Mouse (Mus musculus) hindbrain, embryonic 16.5 days (tissue): ENCODE data around the gene Rap1gap2. TPM values are rescaled to one million over a fixed set of nuclear protein-coding genes. Genes with fewer than 3 reads are reported as not detected.

Experiments
- ATAC-seq: fragments of 200-750 bp; cut with Nextera tagmentation; 2 replicates; pipeline ENCODE4 v1.8.0; 2017; ENCODE audit warnings: moderate TSS enrichment, moderate library complexity
- H3K27ac ChIP-seq: fragments of 300-500 bp; sonication (generic); 2 replicates; pipeline ENCODE4 v1.5.1; 2014; ENCODE audit warnings: low read depth, mild to moderate bottlenecking, control low read depth, low read length, moderate library complexity
- H3K27me3 ChIP-seq: fragments of 300-500 bp; sonication (generic); replicated peaks from 2 replicates; pipeline ENCODE4 v1.6.1; 2014; ENCODE audit warnings: low read length; ENCODE audit not compliant: control insufficient read depth, insufficient read depth
- H3K36me3 ChIP-seq: fragments of 300-500 bp; sonication (generic); 2 replicates; pipeline ENCODE4 v1.6.1; 2014; ENCODE audit warnings: mild to moderate bottlenecking, low read length, moderate library complexity, mixed read lengths; ENCODE audit not compliant: control insufficient read depth, insufficient read depth
- H3K4me1 ChIP-seq: fragments of 300-500 bp; sonication (generic); 2 replicates; pipeline ENCODE4 v1.6.1; 2014; ENCODE audit warnings: low read depth, low read length; ENCODE audit not compliant: control insufficient read depth, insufficient read depth
- H3K4me2 ChIP-seq: fragments of 300-500 bp; sonication (generic); 2 replicates; pipeline ENCODE4 v1.6.1; 2014; ENCODE audit warnings: mild to moderate bottlenecking, low read length, control low read depth, moderate library complexity
- H3K4me3 ChIP-seq: fragments of 300-500 bp; sonication (generic); 2 replicates; pipeline ENCODE4 v1.5.1; 2014; ENCODE audit warnings: mild to moderate bottlenecking, low read length, control low read depth, moderate library complexity
- H3K9ac ChIP-seq: fragments of 300-500 bp; sonication (generic); 2 replicates; pipeline ENCODE4 v1.6.1; 2014; ENCODE audit warnings: low read depth, mild to moderate bottlenecking, control low read depth, low read length, moderate library complexity
- H3K9me3 ChIP-seq: fragments of 300-500 bp; sonication (generic); 2 replicates; pipeline ENCODE4 v1.6.1; 2014; ENCODE audit warnings: mild to moderate bottlenecking, low read length, moderate library complexity; ENCODE audit not compliant: control insufficient read depth
- WGBS: fragments of 180-500 bp; shearing (Covaris S2); extraction: QIAGEN DNeasy Blood & Tissue Kit; methylation state at CpG from one replicate; pipeline ENCODE4 v1.1.7; 2014; 5-methylcytosine and 5-hydroxymethylcytosine counted together
- polyA plus RNA-seq: library from polyadenylated mRNA; unstranded; fragments of >200 nt; fragmentation: Nextera tagmentation; extraction: Ambion mirVana; gene quantifications from 2 replicates; pipeline ENCODE4 v1.2.1, GENCODE M21; 2015

Rap1gap2 gene
- polyA plus RNA-seq, 1 experiment from 2014 or later: 13.7 TPM

DNA sequence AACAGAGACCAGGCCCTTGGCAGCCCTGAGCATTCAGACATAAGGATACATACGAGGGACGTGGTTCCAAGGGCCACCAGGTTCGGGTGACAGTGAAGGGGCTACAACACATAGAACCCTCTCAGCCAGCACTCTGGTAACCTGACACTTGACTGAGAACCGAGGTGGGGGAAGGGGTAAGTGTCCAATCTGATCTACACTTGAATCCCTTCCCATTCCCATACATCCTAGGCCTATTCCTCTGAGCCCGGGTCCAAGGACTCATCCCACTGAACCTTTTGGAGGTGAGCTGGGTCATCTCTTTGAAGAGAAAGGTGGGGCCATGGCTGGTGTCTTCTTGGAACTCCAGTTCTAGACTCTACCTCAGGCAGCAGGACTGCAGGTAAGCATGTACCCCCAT lies 647 bp downstream of the Rap1gap2 start:
- Histone ChIP-seq H3K27ac (no peak overlapping the region), H3K9ac (no peak overlapping the region), H3K4me1 (peaks cover 7% of the 10 kb centered on the region), H3K36me3 (no peaks in the 10 kb centered on the region), H3K4me2 (peak overlapping the region; percentile 93), H3K27me3 (peaks cover 26% of the 10 kb centered on the region), H3K4me3 (peak overlapping the region; percentile 56; the same call in 1 of the 2 replicates), H3K9me3 (no peaks in the 10 kb centered on the region)
- WGBS: 29% methylated on average over 5 of the region's 5 CpGs
- ATAC-seq: no peak

DNA sequence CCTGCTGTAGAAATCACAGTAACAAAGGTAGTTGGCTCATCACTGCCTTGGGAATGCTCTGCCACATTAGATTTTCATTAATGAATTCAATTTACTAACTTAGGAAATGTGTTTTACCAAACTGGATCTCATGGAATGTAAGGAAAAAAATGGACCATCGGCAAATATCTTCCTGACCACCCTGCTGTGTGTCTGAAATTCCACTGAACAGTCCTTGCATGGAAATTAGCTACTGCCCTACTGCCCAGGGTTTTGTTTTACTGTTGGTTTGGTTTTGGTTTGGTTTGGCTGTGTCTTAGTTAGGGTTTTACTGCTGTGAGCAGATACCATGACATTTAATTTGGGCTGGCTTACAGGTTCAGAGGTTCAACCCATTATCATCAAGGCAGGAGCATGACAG lies 8.4 kb downstream of the Rap1gap2 start:
- no peak overlapping the region for H3K9ac ChIP-seq
- no peak for ATAC-seq
- H3K4me2 ChIP-seq: no peak overlapping the region
- no peak overlapping the region for H3K27ac ChIP-seq
- WGBS: 78% methylated on average over 1 of the region's 1 CpGs
- H3K4me3 ChIP-seq: no peak overlapping the region
- H3K4me1 ChIP-seq: no peaks in the 10 kb centered on the region
- H3K9me3 ChIP-seq: no peaks in the 10 kb centered on the region
- no peaks in the 10 kb centered on the region for H3K36me3 ChIP-seq
- no peaks in the 10 kb centered on the region for H3K27me3 ChIP-seq

DNA sequence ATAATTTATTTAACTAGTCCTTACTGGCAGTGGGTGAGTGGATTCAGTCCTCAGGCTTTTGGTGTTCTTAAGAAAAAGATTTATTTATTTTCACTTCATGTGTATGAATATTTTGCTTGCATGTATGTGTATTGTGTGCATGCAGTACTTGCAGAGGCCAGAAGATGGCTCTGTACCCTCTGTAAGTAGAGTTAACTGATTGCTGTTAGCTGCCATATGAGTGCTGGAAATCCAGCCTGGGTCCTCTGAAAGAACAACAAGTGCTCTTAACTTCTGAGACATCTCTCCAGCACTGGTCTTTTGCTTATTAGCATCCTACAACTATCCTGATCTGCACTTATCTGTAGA lies 12.8 kb downstream of the Rap1gap2 start:
- Histone ChIP-seq H3K9me3 (no peaks in the 10 kb centered on the region), H3K27me3 (no peaks in the 10 kb centered on the region), H3K4me1 (no peaks in the 10 kb centered on the region), H3K9ac (no peak overlapping the region), H3K4me3 (no peak overlapping the region), H3K36me3 (no peaks in the 10 kb centered on the region), H3K4me2 (no peak overlapping the region), H3K27ac (no peak overlapping the region)
- ATAC-seq: no peak

DNA sequence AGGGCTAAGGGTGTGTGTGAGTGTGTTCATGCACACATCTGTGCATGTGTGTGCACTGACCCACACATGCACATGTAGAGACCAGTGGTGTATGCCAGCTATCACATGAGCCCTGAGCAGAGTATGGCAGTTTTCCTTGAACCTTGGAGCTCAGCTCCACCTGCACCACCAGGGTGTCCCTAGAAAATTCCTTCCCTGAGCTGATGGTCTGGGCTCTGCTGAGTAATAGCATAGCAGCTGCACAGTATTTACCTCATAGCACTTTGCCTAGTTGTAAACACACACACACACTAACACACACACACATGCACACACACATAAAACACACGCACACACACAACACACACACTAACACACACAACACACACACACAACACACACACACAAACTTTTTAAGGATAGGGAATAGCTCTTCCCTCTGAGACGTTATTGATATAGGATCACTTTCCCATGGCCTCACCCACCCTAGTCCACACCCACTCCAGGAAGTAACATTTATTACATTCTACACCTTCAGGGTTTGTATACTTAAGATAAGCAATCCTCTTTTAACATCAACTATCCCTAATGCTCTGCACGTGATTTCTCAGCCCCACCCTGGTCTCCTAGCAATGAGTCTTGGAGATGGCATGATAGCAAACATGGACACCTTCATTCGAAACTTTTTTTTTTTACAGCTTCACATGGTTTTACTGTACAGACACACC lies 13.3 kb downstream of the Rap1gap2 start:
- Histone ChIP-seq H3K27ac (no peak overlapping the region), H3K9ac (no peak overlapping the region)
- ATAC-seq: no peak

DNA sequence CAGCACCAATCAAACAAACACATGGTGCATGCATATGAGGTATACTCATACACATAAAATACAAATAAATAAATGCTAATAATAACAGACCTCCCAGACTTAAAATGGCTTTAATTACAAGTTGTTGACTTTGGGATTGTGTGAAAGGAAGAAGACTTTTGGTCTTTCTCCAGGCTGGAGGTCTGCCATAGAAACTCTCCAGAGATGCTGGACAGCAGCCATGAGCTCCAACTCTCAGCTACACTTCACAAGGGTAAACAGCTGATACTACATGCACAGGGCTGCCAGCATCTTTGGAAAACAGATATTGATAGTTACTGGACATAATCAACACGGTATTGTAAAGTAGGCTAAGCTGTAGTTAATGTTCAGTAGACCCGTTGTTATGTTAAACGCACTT lies 18.5 kb downstream of the Rap1gap2 start:
- no peak for ATAC-seq
- peaks cover 6% of the 10 kb centered on the region for H3K27me3 ChIP-seq
- 83% methylated on average over 3 of the region's 3 CpGs for WGBS

More for the DNA sequence above, 13.3 kb downstream of the Rap1gap2 start:
- WGBS: 83% methylated on average over 4 of the region's 4 CpGs
- Histone ChIP-seq H3K9me3 (no peaks in the 10 kb centered on the region), H3K27me3 (no peaks in the 10 kb centered on the region), H3K36me3 (no peaks in the 10 kb centered on the region), H3K4me2 (no peak overlapping the region), H3K4me3 (no peak overlapping the region), H3K4me1 (no peaks in the 10 kb centered on the region)

DNA sequence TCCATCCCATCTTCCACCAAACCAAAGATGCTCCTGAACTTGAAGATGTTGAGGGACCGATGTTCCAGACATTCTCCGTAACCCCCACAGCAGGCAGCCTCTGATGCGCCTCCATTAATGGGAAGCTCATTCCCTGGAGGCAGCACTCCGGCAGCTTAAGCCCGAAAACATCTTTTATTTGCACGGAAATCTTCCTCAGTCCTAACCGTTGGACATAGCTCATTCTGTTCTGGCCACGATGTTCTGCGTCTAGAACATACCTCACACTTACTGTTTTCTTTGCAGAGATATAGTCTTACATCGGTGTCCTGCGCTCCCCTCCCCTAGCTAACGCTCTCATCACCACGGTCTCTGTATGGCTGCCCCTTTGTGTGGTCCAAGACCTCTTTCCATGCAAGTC lies 20.0 kb downstream of the Rap1gap2 start:
- Histone ChIP-seq H3K27ac (peak overlapping the region; percentile 77), H3K9me3 (no peaks in the 10 kb centered on the region), H3K4me1 (peaks cover 15% of the 10 kb centered on the region), H3K4me3 (peak overlapping the region; percentile 56), H3K36me3 (no peaks in the 10 kb centered on the region), H3K4me2 (peak overlapping the region; percentile 54), H3K27me3 (peaks cover 6% of the 10 kb centered on the region), H3K9ac (peak overlapping the region; percentile 65; the same call in 1 of the 2 replicates)
- 26% methylated on average over 13 of the region's 13 CpGs for WGBS
- no peak for ATAC-seq

More for the DNA sequence above, 18.5 kb downstream of the Rap1gap2 start:
- H3K27ac ChIP-seq: no peak overlapping the region
- no peak overlapping the region for H3K9ac ChIP-seq
- H3K9me3 ChIP-seq: no peaks in the 10 kb centered on the region
- no peak overlapping the region for H3K4me2 ChIP-seq
- peaks cover 11% of the 10 kb centered on the region for H3K4me1 ChIP-seq
- no peaks in the 10 kb centered on the region for H3K36me3 ChIP-seq
- no peak overlapping the region for H3K4me3 ChIP-seq

DNA sequence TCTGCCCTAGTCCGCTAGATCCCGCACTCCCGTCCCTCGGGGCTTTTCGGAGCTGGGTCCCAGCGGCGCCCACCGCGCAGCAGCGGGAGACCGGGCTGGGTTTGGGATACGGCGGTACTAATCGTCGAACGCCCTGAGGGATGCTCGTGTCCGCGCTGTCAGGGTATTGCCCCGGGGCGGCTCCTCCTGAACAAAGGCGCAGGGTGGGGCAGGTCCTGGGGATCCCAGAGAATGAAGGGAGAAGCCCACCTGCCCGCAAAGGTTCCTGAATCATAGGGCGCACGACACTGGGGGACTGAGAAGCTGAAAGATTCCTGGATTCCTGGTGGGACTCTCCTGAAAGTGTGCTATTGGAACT lies 20.5 kb downstream of the Rap1gap2 start:
- peak overlapping the region; percentile 65 for H3K9ac ChIP-seq
- WGBS: 1% methylated on average over 25 of the region's 25 CpGs
- peak overlapping the region; percentile 77 for H3K27ac ChIP-seq
- H3K4me1 ChIP-seq: peaks cover 15% of the 10 kb centered on the region
- peaks cover 6% of the 10 kb centered on the region for H3K27me3 ChIP-seq
- peak overlapping the region; percentile 56 for H3K4me3 ChIP-seq
- no peaks in the 10 kb centered on the region for H3K36me3 ChIP-seq
- no peaks in the 10 kb centered on the region for H3K9me3 ChIP-seq
- peak; percentile 44; the same call in 1 of the 2 replicates for ATAC-seq
- peak overlapping the region; percentile 54 for H3K4me2 ChIP-seq

DNA sequence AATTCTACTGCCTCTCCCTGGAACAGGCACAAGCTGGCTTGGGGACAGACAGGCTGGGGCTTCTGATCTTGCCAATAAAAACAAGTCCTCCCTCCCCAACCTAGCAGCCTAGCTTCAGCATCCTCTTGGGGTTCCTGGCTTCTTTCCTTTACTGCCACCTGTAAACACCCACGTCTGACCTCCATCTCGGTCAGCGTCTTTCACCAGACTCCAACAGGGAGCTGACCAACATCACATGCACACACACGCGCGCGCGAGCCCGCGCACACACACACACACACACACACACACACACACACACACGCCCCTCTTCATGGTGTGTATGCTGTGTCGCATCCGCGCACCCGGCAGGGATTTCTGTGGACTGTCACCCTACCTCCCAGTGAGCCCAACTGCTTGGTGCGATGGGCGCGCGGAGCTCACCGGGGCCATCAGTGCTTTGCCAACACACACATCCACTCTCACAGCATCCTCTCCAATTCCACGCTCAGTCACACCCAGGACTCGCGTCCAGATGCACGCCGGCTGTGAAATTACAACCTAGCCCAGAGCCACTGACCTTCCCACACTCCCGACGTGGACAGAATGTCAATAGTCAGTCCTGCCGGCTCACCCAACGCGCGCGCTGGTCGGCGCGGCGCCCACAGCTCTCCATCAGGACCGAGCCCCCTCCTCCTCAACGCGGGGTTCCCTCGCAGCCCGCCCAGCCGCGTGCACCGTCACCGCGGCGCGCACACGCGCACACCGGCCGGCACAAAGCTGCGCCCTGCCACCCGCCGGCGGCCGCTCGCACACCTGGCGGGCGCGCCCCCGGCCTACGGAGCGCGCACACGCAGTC lies 21.1 kb downstream of the Rap1gap2 start:
- H3K36me3 ChIP-seq: no peaks in the 10 kb centered on the region
- H3K4me3 ChIP-seq: peak overlapping the region; percentile 56
- peak; percentile 89 for ATAC-seq
- H3K4me1 ChIP-seq: peaks cover 15% of the 10 kb centered on the region
- H3K9me3 ChIP-seq: no peaks in the 10 kb centered on the region
- H3K27me3 ChIP-seq: peaks cover 6% of the 10 kb centered on the region
- WGBS: 2% methylated on average over 66 of the region's 66 CpGs
- peak overlapping the region; percentile 54 for H3K4me2 ChIP-seq
- peak overlapping the region; percentile 77 for H3K27ac ChIP-seq
- H3K9ac ChIP-seq: peak overlapping the region; percentile 65

DNA sequence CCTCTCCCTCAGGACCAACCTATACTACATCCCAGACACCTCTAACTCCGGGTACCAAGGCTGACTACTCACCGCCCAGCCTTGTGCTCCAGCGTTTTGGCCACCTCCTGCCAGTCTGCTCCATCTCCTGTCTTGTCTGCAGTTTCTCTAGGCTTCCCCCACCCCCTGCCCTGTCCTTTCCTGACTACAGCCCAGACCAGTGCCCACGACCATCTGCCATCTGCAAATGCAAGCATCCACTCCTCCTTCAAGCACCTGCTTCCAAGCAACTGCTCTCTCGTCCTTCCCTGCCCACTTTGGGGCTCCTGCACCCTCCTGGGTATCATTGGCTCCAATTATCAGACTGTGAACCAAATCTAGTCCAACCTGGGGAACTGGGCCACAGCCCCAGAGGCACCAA lies 24.3 kb downstream of the Rap1gap2 start:
- Histone ChIP-seq H3K9ac (no peak overlapping the region), H3K9me3 (no peaks in the 10 kb centered on the region), H3K27ac (no peak overlapping the region; the same call in 1 of the 2 replicates), H3K4me1 (peaks cover 15% of the 10 kb centered on the region), H3K36me3 (no peaks in the 10 kb centered on the region), H3K4me3 (no peak overlapping the region), H3K27me3 (peaks cover 6% of the 10 kb centered on the region), H3K4me2 (no peak overlapping the region)
- WGBS: 66% methylated on average over 5 of the region's 5 CpGs
- ATAC-seq: no peak
